Mouse (Mus musculus): ENCODE measurements around the gene Tns3.

The Tns3 gene

GRCm38 (mm10) chr11:8479313-8479712, 185.0 kb downstream of the Tns3 start:
- DNase-seq (ENCODE audit: low spot score in 2 of 2) = no peak

- no peak for DNase-seq (ENCODE audit: low spot score in 2 of 2)
These were observed 190.7 kb downstream of the Tns3 start for GRCm38 (mm10) chr11:8473616-8474015.

- no peak for DNase-seq (ENCODE audit: low spot score in 2 of 2)
These were observed 191.9 kb downstream of the Tns3 start for GRCm38 (mm10) chr11:8472439-8472838.

- DNase-seq (ENCODE audit: low spot score in 2 of 2) = no peak
These were observed 192.8 kb downstream of the Tns3 start for GRCm38 (mm10) chr11:8471535-8471934.

- no peak for DNase-seq (ENCODE audit: low spot score in 2 of 2)
These were observed 194.8 kb downstream of the Tns3 start for GRCm38 (mm10) chr11:8469537-8469936.

GRCm38 (mm10) chr11:8468161-8469091, 195.9 kb downstream of the Tns3 start:
- peak; percentile 54 to 63 for DNase-seq (ENCODE audit: low spot score in 2 of 2)

GRCm38 (mm10) chr11:8467403-8468160, 196.8 kb downstream of the Tns3 start:
- peak in 1 of 2 experiments; percentile 23 for DNase-seq (ENCODE audit: low spot score in 2 of 2)

- no peak for DNase-seq (ENCODE audit: low spot score in 2 of 2)
These were observed 200.5 kb downstream of the Tns3 start for GRCm38 (mm10) chr11:8463866-8464265.

- DNase-seq (ENCODE audit: low spot score in 2 of 2) = no peak
These were observed 201.4 kb downstream of the Tns3 start for GRCm38 (mm10) chr11:8462827-8463405.

GRCm38 (mm10) chr11:8460835-8461234, 203.5 kb downstream of the Tns3 start:
- DNase-seq (ENCODE audit: low spot score in 2 of 2) = no peak

GRCm38 (mm10) chr11:8457951-8458350, 206.4 kb downstream of the Tns3 start:
- DNase-seq (ENCODE audit: low spot score in 2 of 2) = no peak

GRCm38 (mm10) chr11:8456586-8457285, 207.6 kb downstream of the Tns3 start:
- DNase-seq (ENCODE audit: low spot score in 2 of 2) = no peak

GRCm38 (mm10) chr11:8455650-8456049, 208.7 kb downstream of the Tns3 start:
- no peak for DNase-seq (ENCODE audit: low spot score in 2 of 2)

GRCm38 (mm10) chr11:8453252-8453651, 211.1 kb downstream of the Tns3 start:
- no peak for DNase-seq (ENCODE audit: low spot score in 2 of 2)

GRCm38 (mm10) chr11:8451597-8452201, 212.6 kb downstream of the Tns3 start:
- DNase-seq (ENCODE audit: low spot score in 2 of 2) = no peak

- no peak for DNase-seq (ENCODE audit: low spot score in 2 of 2)
These were observed 213.8 kb downstream of the Tns3 start for GRCm38 (mm10) chr11:8450540-8450939.

GRCm38 (mm10) chr11:8445915-8446356, 218.4 kb downstream of the Tns3 start:
- DNase-seq (ENCODE audit: low spot score in 2 of 2) = peak; percentile 56 to 76

- no peak for DNase-seq (ENCODE audit: low spot score in 2 of 2)
These were observed 219.4 kb downstream of the Tns3 start for GRCm38 (mm10) chr11:8444759-8445422.

- peak; percentile 25 to 45 for DNase-seq (ENCODE audit: low spot score in 2 of 2)
These were observed 220.6 kb downstream of the Tns3 start for GRCm38 (mm10) chr11:8443539-8444292.

GRCm38 (mm10) chr11:8440706-8441105, 223.6 kb downstream of the Tns3 start:
- no peak for DNase-seq (ENCODE audit: low spot score in 2 of 2)

Data from right cerebral cortex, adult 2 months (tissue).